Mouse (Mus musculus) ES-E14 (cell line): ENCODE data around the gene Tmem74b. TPM values are rescaled to one million over a fixed set of nuclear protein-coding genes. Genes with fewer than 3 reads are reported as not detected.
A peak's percentile ranks its signal among the peaks of the same experiment; 100 is the strongest.

Experiments
- DNase-seq: peaks from one replicate; pipeline ENCODE4 v3.0.0-alpha.2; 2013; ENCODE audit warnings: low read depth, low spot score
- H3K27ac ChIP-seq: 2 replicates; pipeline ENCODE4 v1.5.1; 2012; ENCODE audit warnings: low read depth, mild to moderate bottlenecking, low read length, moderate library complexity, mixed read lengths; ENCODE audit not compliant: poor library complexity, insufficient read depth, severe bottlenecking
- H3K36me3 ChIP-seq: 2 replicates; pipeline ENCODE4 v1.6.1; 2012; ENCODE audit warnings: mild to moderate bottlenecking, low read length, moderate library complexity, mixed read lengths; ENCODE audit not compliant: control insufficient read depth, poor library complexity, insufficient read depth, severe bottlenecking
- H3K4me1 ChIP-seq, 2 experiments: fragments of 150-350 bp in 1 of 2; sonication (generic) in 1 of 2; 2 replicates each; pipeline ENCODE4 v1.6.1; 2012; ENCODE audit warnings: low read length in 2 of 2, mild to moderate bottlenecking in 1 of 2, mixed read lengths in 1 of 2; ENCODE audit not compliant: control insufficient read depth in 2 of 2, insufficient read depth in 2 of 2, poor library complexity in 1 of 2
- H3K4me3 ChIP-seq, 2 experiments: fragments of 150-350 bp in 1 of 2; sonication (generic) in 1 of 2; 2 replicates each; pipeline ENCODE4 v1.5.1; 2012; ENCODE audit warnings: low read length in 2 of 2, low read depth in 1 of 2, mild to moderate bottlenecking in 1 of 2, mixed read lengths in 1 of 2; ENCODE audit not compliant: insufficient read depth in 1 of 2, poor library complexity in 1 of 2, severe bottlenecking in 1 of 2
- H3K9ac ChIP-seq: 2 replicates; pipeline ENCODE4 v1.6.1; 2012; ENCODE audit warnings: low read depth, mild to moderate bottlenecking, low read length, mixed read lengths; ENCODE audit not compliant: poor library complexity, insufficient read depth, severe bottlenecking
- H3K9me3 ChIP-seq: fragments of 150-350 bp; sonication (generic); 2 replicates; pipeline ENCODE4 v1.6.1; 2012; ENCODE audit warnings: low read depth, mild to moderate bottlenecking, low read length; ENCODE audit not compliant: control insufficient read depth, insufficient read depth
- CHD2 ChIP-seq: IDR thresholded peaks from 2 replicates; pipeline ENCODE4 v1.6.1; 2014; ENCODE audit warnings: mild to moderate bottlenecking, low read depth, low read length, inconsistent platforms
- HCFC1 ChIP-seq: IDR thresholded peaks from 2 replicates; pipeline ENCODE4 v1.6.1; 2012; ENCODE audit warnings: low read length, inconsistent platforms, borderline replicate concordance; ENCODE audit not compliant: insufficient read depth
- MAFK ChIP-seq: IDR thresholded peaks from 2 replicates; pipeline ENCODE4 v1.6.1; 2014; ENCODE audit warnings: mild to moderate bottlenecking, low read depth, low read length, inconsistent platforms; ENCODE audit not compliant: insufficient read depth
- ZC3H11A ChIP-seq: IDR thresholded peaks from 2 replicates; pipeline ENCODE4 v1.6.1; 2012; ENCODE audit warnings: low read depth, mild to moderate bottlenecking, inconsistent platforms, low read length, borderline replicate concordance
- ZNF384 ChIP-seq: IDR thresholded peaks from 2 replicates; pipeline ENCODE4 v1.6.1; 2012; ENCODE audit warnings: low read depth, low read length, inconsistent platforms
- in situ Hi-C, 2 experiments: fragments of 600-800 bp; cut with MboI; formaldehyde crosslinking; loops; one replicate each; pipeline ENCODE4 v1.15.1; 2025; ENCODE audit warnings: low sequenced_read_pairs in 2 of 2, inconsistent platforms in 1 of 2; ENCODE audit not compliant: unreplicated experiment in 2 of 2
- total RNA-seq: library from RNA; depleted of rRNA; stranded (reverse); fragments of 300-350 nt; gene quantifications from 2 replicates; pipeline ENCODE4 v1.2.3, GENCODE M21; 2012; rRNA removed

Gene Tmem74b
- total RNA-seq, 1 experiment: 0.40 TPM

DNA sequence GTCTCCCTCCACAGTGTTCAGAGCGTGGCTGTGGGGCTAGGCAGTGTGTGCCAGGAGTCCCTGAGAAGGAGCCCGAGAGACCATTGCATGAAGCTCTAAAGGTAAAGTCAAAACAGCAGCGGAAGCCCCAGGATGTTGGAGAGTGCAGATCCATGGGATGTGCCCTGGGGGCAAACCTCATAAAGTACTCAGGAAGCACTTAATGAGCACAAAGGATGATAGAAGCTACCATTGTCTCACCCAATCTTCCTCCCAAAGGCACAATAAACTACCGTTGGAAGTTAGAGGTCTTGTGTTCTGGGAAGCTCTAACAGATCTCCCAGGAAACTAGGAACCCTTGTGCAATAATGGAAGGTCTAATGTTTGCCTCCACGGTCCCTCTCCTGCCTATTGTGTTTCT is 55.6 kb downstream of the Tmem74b start:
- in situ Hi-C loops: no loop called here
- Histone ChIP-seq H3K4me3 (no peak overlapping the region), H3K9ac (no peak overlapping the region), H3K4me1 (no peaks in the 10 kb centered on the region), H3K9me3 (no peaks in the 10 kb centered on the region), H3K27ac (no peak overlapping the region), H3K36me3 (no peaks in the 10 kb centered on the region)
- DNase-seq: peak; percentile 88
- TF ChIP-seq ZC3H11A (no peak), ZNF384 (no peak), CHD2 (no peak), MAFK (no peak), HCFC1 (no peak)

DNA sequence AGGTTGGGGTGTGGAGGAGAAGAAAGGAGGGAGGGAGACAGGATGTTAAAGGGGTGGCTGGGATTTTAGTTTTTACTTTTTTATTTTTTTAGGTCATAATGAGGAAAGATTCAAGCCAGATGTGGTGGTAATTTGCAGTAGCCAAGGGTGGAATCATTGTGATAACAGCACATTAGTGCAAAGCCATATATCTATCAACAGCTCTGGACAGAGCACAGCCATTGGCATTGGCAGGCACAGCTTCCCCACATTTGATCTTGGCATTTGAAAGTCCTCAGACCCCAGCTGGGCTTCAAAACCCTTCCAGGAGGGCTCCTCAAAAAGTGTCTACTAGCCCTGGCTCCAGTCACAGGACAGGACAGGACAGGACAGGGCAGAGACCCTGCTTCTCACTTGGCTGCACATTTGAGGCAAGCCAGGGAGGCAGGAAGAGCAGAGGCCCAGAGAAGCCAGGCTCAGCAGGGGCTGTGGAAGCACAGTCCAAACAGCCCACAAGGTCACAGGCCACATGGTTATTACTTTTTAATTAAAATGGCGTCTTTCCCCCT is 57.1 kb downstream of the Tmem74b start:
- no peak for DNase-seq
- Histone ChIP-seq H3K36me3 (no peaks in the 10 kb centered on the region), H3K9me3 (no peaks in the 10 kb centered on the region), H3K4me3 (no peak overlapping the region), H3K4me1 (no peaks in the 10 kb centered on the region), H3K27ac (no peak overlapping the region), H3K9ac (no peak overlapping the region)
- in situ Hi-C loops: no loop called here
- no peak for TF ChIP-seq MAFK
- no peak for TF ChIP-seq ZC3H11A
- no peak for TF ChIP-seq CHD2
- no peak for TF ChIP-seq ZNF384
- no peak for TF ChIP-seq HCFC1

Other genes starting within 250 kb of the Tmem74b start
- gene 4921509C19Rik, start 225.9 kb upstream of the Tmem74b start, total RNA-seq: 0.09 and 0.11 TPM in 2 replicates
- 124 and 155 TPM in 2 replicates for gene Nsfl1c, start 207.8 kb upstream of the Tmem74b start, total RNA-seq
- gene Fkbp1a, start 159.5 kb upstream of the Tmem74b start, total RNA-seq: 53.8 and 79.5 TPM in 2 replicates
- 3.2 and 4.1 TPM in 2 replicates for gene Sdcbp2, start 129.4 kb upstream of the Tmem74b start, total RNA-seq
- 0.18 and 0.37 TPM in 2 replicates for gene Snph, start 69.4 kb upstream of the Tmem74b start, total RNA-seq
- gene Rad21l, start 33.5 kb upstream of the Tmem74b start, total RNA-seq: 0.13 TPM in 1 of 2 replicates, not detected in the other
- 15.4 and 21.7 TPM in 2 replicates for gene Psmf1, start 42.2 kb downstream of the Tmem74b start, total RNA-seq
- 0.18 and 0.37 TPM in 2 replicates for gene Rspo4, start 140.9 kb downstream of the Tmem74b start, total RNA-seq
- 0.26 and 0.98 TPM in 2 replicates for gene Angpt4, start 209.2 kb downstream of the Tmem74b start, total RNA-seq